Mouse (Mus musculus) Patski (cell line): ENCODE measurements around the gene Serpina9. TPM values are rescaled to one million over a fixed set of nuclear protein-coding genes. Genes with fewer than 3 reads are reported as not detected.
"Not testable (repeated sequence)": the region's sequence is repeated elsewhere in the genome, so short reads cannot be mapped to it uniquely, and the experiment has no call there.

Experiments
- ATAC-seq: fragments of 100-300 bp; one replicate; pipeline ENCODE4 v1.8.0; 2021
- CTCF ChIA-PET: fragments of 350-600 bp; sonication (Branson Sonifier 250); formaldehyde crosslinking; loops from one replicate; lab custom pipeline; 2022; ENCODE audit warnings: inconsistent platforms; lab: Charles Lee
- POLR2A ChIA-PET: fragments of 350-600 bp; sonication (Branson Sonifier 250); formaldehyde crosslinking; loops from one replicate; lab custom pipeline; 2022; ENCODE audit warnings: antibody characterized with exemption, inconsistent platforms; lab: Charles Lee
- DNase-seq: peaks from one replicate; pipeline ENCODE4 v3.0.0-alpha.2; 2011; ENCODE audit warnings: low read depth, low spot score
- H3K27me3 ChIP-seq: fragments of 371-371 bp; one replicate; pipeline ENCODE4 v1.5.1; 2021
- CTCF ChIP-seq: fragments of 100-300 bp; IDR thresholded peaks from one replicate; pipeline ENCODE4 v1.5.1; 2021
- in situ Hi-C: fragments of 300-500 bp; cut with MboI; formaldehyde crosslinking; loops from 3 replicates; pipeline ENCODE4 v1.11.1; 2018; ENCODE audit warnings: low pct_unique_long_range_greater_than_20kb, mixed read lengths
- polyA plus RNA-seq: library from polyadenylated mRNA; unstranded; gene quantifications from one replicate; pipeline ENCODE4 v1.2.3, GENCODE M21; 2021

Gene Serpina9
- polyA plus RNA-seq, 1 experiment from 2014 or later, result 0.08 TPM

DNA sequence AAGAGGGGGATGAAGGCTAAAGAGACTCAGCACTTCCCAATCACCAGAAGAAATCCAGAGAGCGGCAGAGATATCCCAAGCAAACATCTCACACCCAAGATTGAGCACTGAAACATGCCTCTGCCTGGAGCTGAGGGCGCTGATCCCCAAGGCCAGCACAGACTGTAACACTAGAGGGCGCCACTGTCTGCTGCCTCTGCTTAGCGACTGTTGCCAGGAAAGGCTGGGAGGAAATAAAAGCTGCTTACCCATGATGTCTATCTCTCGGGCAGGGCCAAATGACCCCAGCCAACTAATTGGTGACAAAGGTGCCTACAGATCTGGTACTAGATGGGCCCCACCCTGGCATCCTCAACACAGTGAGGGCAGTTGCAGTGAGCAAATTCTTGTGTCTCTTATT, 35.7 kb downstream of the Serpina9 start:
- DNase-seq, result no peak
- CTCF ChIA-PET, result interaction anchor here (1.7 to 1.8 kb wide), 2 partner anchors 17 to 25 kb away, joined by 4 to 6 read pairs; no protein-coding TSS in a partner anchor
- peak; percentile 78 for TF ChIP-seq CTCF

DNA sequence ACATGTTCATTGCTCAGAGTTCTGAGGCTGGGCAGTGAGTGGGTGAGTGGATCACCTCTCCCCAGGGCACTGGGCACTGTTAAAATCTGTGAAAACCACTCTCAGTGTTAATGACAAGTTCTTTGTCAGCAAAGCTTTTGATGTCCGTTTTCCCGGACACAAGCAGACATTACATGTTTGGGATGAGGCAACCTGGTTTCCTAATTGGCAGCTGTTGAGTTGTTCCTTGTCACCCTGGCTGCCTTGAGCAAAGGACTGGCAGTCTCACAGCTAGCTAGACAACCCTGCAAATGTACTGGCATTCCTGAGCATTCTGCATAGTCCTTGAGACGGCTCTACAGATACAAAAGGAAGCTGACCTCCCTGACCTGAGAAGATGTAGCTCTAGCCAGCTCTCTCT, 36.5 kb downstream of the Serpina9 start:
- TF ChIP-seq CTCF, result no peak
- in situ Hi-C loops, result loop anchor here (10.0 kb wide), 1 partner anchor 262 kb away; no protein-coding TSS in a partner anchor
- CTCF ChIA-PET, result interaction anchor here (1.7 to 1.8 kb wide), 2 partner anchors 18 to 26 kb away, joined by 4 to 6 read pairs; no protein-coding TSS in a partner anchor
- POLR2A ChIA-PET, result no interaction called here
- DNase-seq (no peak), ATAC-seq (no peak)
- H3K27me3 ChIP-seq, result no peaks in the 10 kb centered on the region

More for the DNA sequence above, 35.7 kb downstream of the Serpina9 start:
- in situ Hi-C loops, result loop anchor here (10.0 kb wide), 1 partner anchor 263 kb away; no protein-coding TSS in a partner anchor
- POLR2A ChIA-PET, result no interaction called here
- no peaks in the 10 kb centered on the region for H3K27me3 ChIP-seq
- ATAC-seq, result no peak

DNA sequence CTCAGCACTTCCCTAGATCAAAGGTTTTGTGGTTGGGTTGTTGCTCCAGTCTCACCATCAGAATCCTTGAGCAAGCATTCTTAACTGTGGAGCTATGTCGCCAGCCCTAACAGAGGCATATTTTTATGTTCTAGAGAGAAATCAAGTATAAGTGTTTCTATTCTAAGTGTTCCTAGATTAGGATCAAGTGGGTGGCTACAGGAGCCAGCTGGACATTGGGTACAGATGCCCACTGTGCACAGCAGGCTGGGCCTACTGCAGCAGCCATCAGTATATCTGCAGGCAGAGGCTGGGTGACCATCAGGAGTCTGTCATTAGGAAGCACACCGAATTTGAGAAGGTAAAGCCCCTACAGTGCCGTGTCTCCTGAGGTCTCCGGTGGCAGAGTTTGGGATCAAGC, 42.5 kb downstream of the Serpina9 start:
- H3K27me3 ChIP-seq, result no peaks in the 10 kb centered on the region
- DNase-seq (no peak), ATAC-seq (no peak)
- CTCF ChIA-PET, result no interaction called here
- TF ChIP-seq CTCF, result no peak
- POLR2A ChIA-PET, result no interaction called here
- in situ Hi-C loops, result loop anchor here (10.0 to 25.0 kb wide), 2 partner anchors 256 to 409 kb away; no protein-coding TSS in a partner anchor

DNA sequence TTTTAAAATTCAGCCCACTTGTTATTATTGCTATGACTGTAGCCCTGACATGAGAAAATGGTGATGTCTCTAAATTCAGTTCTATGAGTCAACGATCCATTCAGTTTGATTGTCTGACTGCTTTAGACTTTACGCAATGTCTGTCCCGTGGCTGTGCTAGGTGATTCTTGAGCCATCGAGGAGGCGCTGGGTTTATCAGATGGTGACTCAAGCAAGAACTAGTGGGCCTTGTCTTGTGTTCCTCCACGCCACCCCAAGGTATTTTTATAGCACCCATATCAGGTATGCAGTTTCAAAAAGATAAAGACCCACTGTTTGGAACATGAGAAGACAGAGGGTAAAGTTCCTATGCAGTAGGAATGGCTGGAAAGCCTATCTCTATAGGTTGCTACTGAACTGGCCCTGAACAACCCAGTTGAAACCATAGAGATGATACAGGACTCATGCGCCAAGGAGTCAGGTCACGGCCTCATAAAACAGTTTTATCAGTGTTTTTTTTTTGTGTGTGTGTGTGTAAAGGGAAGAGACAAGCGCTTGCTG, 43.9 kb downstream of the Serpina9 start:
- ChIA-PET POLR2A (no interaction called here), CTCF (no interaction called here)
- no peaks in the 10 kb centered on the region for H3K27me3 ChIP-seq
- in situ Hi-C loops, result loop anchor here (10.0 to 25.0 kb wide), 2 partner anchors 255 to 407 kb away; no protein-coding TSS in a partner anchor
- ATAC-seq, result no peak
- no peak for TF ChIP-seq CTCF
- no peak for DNase-seq

DNA sequence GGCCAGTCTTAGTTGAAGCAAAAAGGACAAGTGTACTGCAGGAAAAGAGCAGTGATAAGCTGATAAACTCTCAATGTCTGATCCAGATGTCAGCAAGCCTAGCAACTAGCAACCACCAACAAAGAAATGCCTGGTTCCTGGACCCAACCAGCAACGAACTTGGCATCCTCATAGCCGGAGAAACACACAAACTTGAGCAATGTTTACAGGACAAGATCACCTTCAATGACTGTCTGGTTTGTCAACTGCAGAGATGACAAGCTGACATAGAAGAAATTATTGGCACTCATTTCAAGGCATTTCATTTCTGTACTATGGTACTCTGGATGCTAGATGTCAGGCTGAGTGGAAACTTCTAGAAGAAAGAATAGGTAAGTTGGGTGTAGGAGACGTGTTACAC, 46.8 kb downstream of the Serpina9 start:
- TF ChIP-seq CTCF, result no peak
- in situ Hi-C loops, result loop anchor here (25.0 kb wide), 1 partner anchor 404 kb away; no protein-coding TSS in a partner anchor
- ATAC-seq (no peak), DNase-seq (no peak)
- POLR2A ChIA-PET, result no interaction called here
- H3K27me3 ChIP-seq, result no peaks in the 10 kb centered on the region
- CTCF ChIA-PET, result no interaction called here

DNA sequence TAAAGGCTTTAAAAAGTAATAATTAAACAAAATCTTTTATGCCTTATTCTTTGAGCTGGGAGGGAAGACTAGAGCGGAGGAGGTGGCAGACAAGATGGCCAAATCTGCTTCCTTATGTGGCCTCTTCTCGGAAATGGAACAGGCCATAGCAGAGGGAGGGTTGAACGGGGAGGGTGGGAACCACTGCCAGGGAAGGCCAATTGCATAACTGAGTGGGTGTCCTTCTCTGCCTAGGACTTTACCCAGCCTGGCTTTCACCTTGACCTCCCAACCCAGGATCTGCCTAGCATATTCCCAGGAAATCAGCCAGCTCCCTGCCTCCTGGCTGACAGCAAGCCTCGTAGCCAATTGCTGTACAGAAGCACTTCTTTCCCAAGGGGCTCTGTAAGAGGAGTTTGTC, 50.3 kb downstream of the Serpina9 start:
- DNase-seq, result no peak
- ChIA-PET CTCF (no interaction called here), POLR2A (interaction anchor here (0.6 kb wide), 1 partner anchor 187 kb away, joined by 4 read pairs; no protein-coding TSS in a partner anchor)
- H3K27me3 ChIP-seq, result no peaks in the 10 kb centered on the region
- in situ Hi-C loops, result loop anchor here (25.0 kb wide), 1 partner anchor 401 kb away; no protein-coding TSS in a partner anchor
- ATAC-seq, result peak; percentile 55
- TF ChIP-seq CTCF, result no peak

DNA sequence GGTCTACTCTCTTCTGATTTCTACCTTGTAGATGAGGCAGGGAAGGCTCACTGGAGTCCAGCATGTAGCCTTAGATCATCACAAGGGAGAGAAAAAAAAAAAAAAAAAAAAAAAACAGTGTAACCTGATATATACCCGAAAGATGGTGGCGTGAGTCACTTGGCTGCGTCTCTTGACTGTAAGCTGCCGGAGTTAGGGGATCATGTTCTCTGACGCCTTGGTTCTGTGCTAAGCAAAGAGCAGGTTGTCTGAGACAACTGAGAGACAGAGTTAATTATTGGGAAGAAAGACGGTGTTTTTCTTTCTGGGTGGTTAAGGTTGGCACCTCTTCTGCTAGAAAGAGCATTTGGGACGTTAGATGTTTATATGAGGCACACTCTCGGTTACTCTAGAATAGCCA, 50.7 kb downstream of the Serpina9 start:
- H3K27me3 ChIP-seq, result no peaks in the 10 kb centered on the region
- ATAC-seq, result peak; percentile 88
- ChIA-PET CTCF (no interaction called here), POLR2A (interaction anchor here (0.6 kb wide), 1 partner anchor 188 kb away, joined by 4 read pairs; no protein-coding TSS in a partner anchor)
- no peak for TF ChIP-seq CTCF
- peak; percentile 57 for DNase-seq
- in situ Hi-C loops, result loop anchor here (25.0 kb wide), 1 partner anchor 401 kb away; no protein-coding TSS in a partner anchor

DNA sequence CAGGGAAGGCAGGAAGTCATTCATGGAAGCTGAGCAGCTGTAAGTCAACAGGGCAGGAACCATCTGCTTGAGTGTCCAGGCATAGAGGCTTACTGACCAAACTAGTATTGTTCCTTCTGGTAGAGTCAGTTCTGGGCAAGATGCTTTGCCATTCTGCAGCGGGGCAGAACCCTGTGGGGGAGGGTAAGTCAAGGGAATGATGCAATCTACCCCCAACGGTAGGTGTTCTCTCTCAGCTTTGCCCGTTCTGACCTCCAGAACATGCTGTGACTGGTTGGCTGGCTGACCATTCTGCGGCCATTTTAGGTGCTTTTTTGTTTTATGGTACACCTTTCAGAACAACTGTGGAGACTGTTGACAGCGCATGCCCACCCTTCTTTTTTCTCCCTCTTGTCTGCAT, 51.2 kb downstream of the Serpina9 start:
- H3K27me3 ChIP-seq, result no peaks in the 10 kb centered on the region
- ATAC-seq, result no peak
- POLR2A ChIA-PET, result no interaction called here
- in situ Hi-C loops, result loop anchor here (25.0 kb wide), 1 partner anchor 400 kb away; no protein-coding TSS in a partner anchor
- TF ChIP-seq CTCF, result no peak
- no peak for DNase-seq
- CTCF ChIA-PET, result no interaction called here

DNA sequence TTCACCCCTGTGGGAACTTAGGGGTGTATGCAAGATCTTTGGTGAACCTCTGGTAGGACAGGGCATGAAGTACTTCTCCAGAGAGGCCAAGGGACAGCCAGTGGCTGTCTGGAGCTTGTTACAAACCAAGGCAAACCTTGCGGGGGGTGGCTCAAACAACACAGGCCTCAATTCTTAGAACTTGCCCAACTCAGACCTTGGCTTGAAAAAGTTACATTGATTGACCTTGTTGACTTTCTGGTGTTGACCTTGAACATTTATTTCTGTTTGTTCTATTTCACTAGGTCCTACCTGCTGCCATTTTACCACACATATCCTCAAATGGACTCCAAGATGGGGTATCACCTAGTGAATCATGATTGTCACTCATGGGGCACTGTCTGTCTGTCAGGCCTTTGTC, 51.8 kb downstream of the Serpina9 start:
- DNase-seq (no peak), ATAC-seq (no peak)
- CTCF ChIA-PET, result no interaction called here
- in situ Hi-C loops, result loop anchor here (25.0 kb wide), 1 partner anchor 399 kb away; no protein-coding TSS in a partner anchor
- POLR2A ChIA-PET, result interaction anchor here (0.7 kb wide), 1 partner anchor 839 kb away, joined by 3 read pairs; no protein-coding TSS in a partner anchor
- TF ChIP-seq CTCF, result no peak
- H3K27me3 ChIP-seq, result no peaks in the 10 kb centered on the region

DNA sequence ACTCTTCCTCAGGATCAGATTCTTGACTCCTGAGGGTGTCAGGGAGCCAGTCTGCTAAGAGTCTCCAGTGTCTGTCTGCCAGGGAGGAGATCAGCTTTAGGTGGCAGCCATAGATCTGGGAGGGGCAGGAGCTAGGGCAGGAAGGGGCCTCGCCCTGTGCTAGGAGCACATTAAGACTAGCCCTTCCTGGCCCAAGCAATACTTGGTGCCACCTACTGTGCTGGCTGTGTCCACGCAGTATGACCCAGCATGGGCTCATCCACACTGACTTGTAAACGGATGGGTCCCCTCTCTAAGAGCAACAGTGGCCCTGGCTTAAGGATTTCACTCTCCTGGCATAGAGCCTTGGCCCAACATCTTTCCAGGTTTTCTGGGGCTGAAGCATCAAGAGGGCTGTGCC, 54.8 kb downstream of the Serpina9 start, which contains the start of gene Serpina1e:
Gene Serpina1e, minus strand, starts transcription at position 178 of the 400 bp plus-strand sequence.
- CTCF ChIA-PET, result no interaction called here

DNA sequence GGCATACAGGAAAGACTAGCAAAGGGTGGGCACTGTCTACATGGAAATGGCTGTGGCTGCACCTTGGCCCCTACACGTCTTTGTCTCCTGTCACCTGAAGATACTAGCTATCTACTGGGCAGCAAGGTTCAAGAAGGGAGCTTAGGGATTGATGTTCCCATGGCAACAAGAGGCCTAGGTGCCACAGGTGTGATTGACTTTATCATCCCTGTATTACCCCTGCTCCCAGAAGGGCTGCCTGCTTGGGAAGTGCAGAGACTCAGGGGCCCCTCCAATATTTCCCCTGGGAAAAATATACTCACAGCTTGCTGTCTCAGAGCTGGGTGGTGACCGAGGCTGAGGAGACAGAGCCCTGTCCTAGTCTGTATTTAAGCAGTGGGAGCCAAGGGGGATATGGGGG, 57.0 kb downstream of the Serpina9 start:
- in situ Hi-C loops, result loop anchor here (25.0 kb wide), 1 partner anchor 394 kb away; no protein-coding TSS in a partner anchor
- H3K27me3 ChIP-seq, CTCF ChIA-PET, POLR2A ChIA-PET, ATAC-seq, DNase-seq: not testable (repeated sequence)

More for the DNA sequence above, 54.8 kb downstream of the Serpina9 start, which contains the start of gene Serpina1e:
- DNase-seq, result no peak
- in situ Hi-C loops, result loop anchor here (25.0 kb wide), 1 partner anchor 396 kb away; no protein-coding TSS in a partner anchor
- no peak for ATAC-seq
- no peak for TF ChIP-seq CTCF
- POLR2A ChIA-PET, result no interaction called here
- no peaks in the 10 kb centered on the region for H3K27me3 ChIP-seq

DNA sequence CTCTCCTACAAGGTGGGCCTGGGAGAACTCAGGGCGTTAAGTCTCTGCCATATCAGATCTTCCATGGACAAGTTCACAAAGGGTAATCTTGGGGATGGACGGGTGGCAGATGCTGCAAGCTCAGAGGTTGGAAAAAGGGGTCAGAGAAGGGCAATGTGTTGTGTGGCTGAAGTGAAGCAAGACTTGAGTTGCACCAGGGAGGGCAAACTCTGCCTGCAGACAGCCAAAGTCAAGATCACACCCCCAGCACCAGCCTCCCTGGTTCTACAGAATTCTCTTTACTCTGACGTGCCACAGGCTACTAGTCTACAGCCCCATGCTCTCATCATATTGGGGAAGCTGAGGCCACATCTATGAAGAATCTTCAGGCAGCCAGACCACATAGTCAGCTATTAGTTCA, 60.6 kb downstream of the Serpina9 start:
- in situ Hi-C loops, result loop anchor here (25.0 kb wide), 1 partner anchor 391 kb away; no protein-coding TSS in a partner anchor
- DNase-seq, POLR2A ChIA-PET, CTCF ChIA-PET, H3K27me3 ChIP-seq, ATAC-seq: not testable (repeated sequence)
